Mouse (Mus musculus): ENCODE measurements at regions not wholly inside any gene's neighbourhood (a gene's known extent, or its start where the extent isn't known, plus 50 kb on each side); places are given as distances from the start of the nearest gene placed in this dataset.

- TF ChIP-seq CTCF (IDR thresholded peaks at IDR 0.05; ENCODE audit: borderline replicate concordance, extremely low read depth, insufficient read depth, insufficient read length) (no peak), POLR2A (IDR thresholded peaks at IDR 0.05; ENCODE audit: borderline replicate concordance, extremely low read depth, insufficient read depth, insufficient read length, poor library complexity, severe bottlenecking) (no peak)
Observed at GRCm38 (mm10) chr3:60267416-60268174, 185.9 kb downstream of the Sucnr1 start.

GRCm38 (mm10) chr3:60270463-60270862 lies 188.8 kb downstream of the Sucnr1 start:
- DNase-seq (ENCODE audit: low read depth) = no peak
- TF ChIP-seq POLR2A (IDR thresholded peaks at IDR 0.05; ENCODE audit: borderline replicate concordance, extremely low read depth, insufficient read depth, insufficient read length, poor library complexity, severe bottlenecking) (no peak), CTCF (IDR thresholded peaks at IDR 0.05; ENCODE audit: borderline replicate concordance, extremely low read depth, insufficient read depth, insufficient read length) (no peak)

More at GRCm38 (mm10) chr3:60267416-60268174, 185.9 kb downstream of the Sucnr1 start:
- DNase-seq (ENCODE audit: low read depth) = no peak

GRCm38 (mm10) chr3:60273744-60274143 lies 192.1 kb downstream of the Sucnr1 start:
- no peak for TF ChIP-seq CTCF (IDR thresholded peaks at IDR 0.05; ENCODE audit: borderline replicate concordance, extremely low read depth, insufficient read depth, insufficient read length)
- TF ChIP-seq POLR2A (IDR thresholded peaks at IDR 0.05; ENCODE audit: borderline replicate concordance, extremely low read depth, insufficient read depth, insufficient read length, poor library complexity, severe bottlenecking) = no peak
- DNase-seq (ENCODE audit: low read depth) = peak; percentile 20

- no peak for DNase-seq (ENCODE audit: low read depth)
- TF ChIP-seq POLR2A (IDR thresholded peaks at IDR 0.05; ENCODE audit: borderline replicate concordance, extremely low read depth, insufficient read depth, insufficient read length, poor library complexity, severe bottlenecking) = no peak
- no peak for TF ChIP-seq CTCF (IDR thresholded peaks at IDR 0.05; ENCODE audit: borderline replicate concordance, extremely low read depth, insufficient read depth, insufficient read length)
Observed at GRCm38 (mm10) chr3:60275249-60275838, 193.7 kb downstream of the Sucnr1 start.

- TF ChIP-seq POLR2A (IDR thresholded peaks at IDR 0.05; ENCODE audit: borderline replicate concordance, extremely low read depth, insufficient read depth, insufficient read length, poor library complexity, severe bottlenecking) (no peak), CTCF (IDR thresholded peaks at IDR 0.05; ENCODE audit: borderline replicate concordance, extremely low read depth, insufficient read depth, insufficient read length) (no peak)
- DNase-seq (ENCODE audit: low read depth) = no peak
Observed at GRCm38 (mm10) chr3:60277791-60278190, 194.8 kb upstream of the Mbnl1 start.

- no peak for TF ChIP-seq POLR2A (IDR thresholded peaks at IDR 0.05; ENCODE audit: borderline replicate concordance, extremely low read depth, insufficient read depth, insufficient read length, poor library complexity, severe bottlenecking)
- TF ChIP-seq CTCF (IDR thresholded peaks at IDR 0.05; ENCODE audit: borderline replicate concordance, extremely low read depth, insufficient read depth, insufficient read length) = no peak
- DNase-seq (ENCODE audit: low read depth) = no peak
Observed at GRCm38 (mm10) chr3:60281229-60281628, 191.4 kb upstream of the Mbnl1 start.

GRCm38 (mm10) chr3:60281959-60282495 lies 190.6 kb upstream of the Mbnl1 start:
- peak; percentile 28 for DNase-seq (ENCODE audit: low read depth)
- TF ChIP-seq POLR2A (IDR thresholded peaks at IDR 0.05; ENCODE audit: borderline replicate concordance, extremely low read depth, insufficient read depth, insufficient read length, poor library complexity, severe bottlenecking) (no peak), CTCF (IDR thresholded peaks at IDR 0.05; ENCODE audit: borderline replicate concordance, extremely low read depth, insufficient read depth, insufficient read length) (no peak)

- peak; percentile 46 for DNase-seq (ENCODE audit: low read depth)
- no peak for TF ChIP-seq CTCF (IDR thresholded peaks at IDR 0.05; ENCODE audit: borderline replicate concordance, extremely low read depth, insufficient read depth, insufficient read length)
- TF ChIP-seq POLR2A (IDR thresholded peaks at IDR 0.05; ENCODE audit: borderline replicate concordance, extremely low read depth, insufficient read depth, insufficient read length, poor library complexity, severe bottlenecking) = no peak
Observed at GRCm38 (mm10) chr3:60292142-60292541, 180.5 kb upstream of the Mbnl1 start.

- no peak for TF ChIP-seq CTCF (IDR thresholded peaks at IDR 0.05; ENCODE audit: borderline replicate concordance, extremely low read depth, insufficient read depth, insufficient read length)
- TF ChIP-seq POLR2A (IDR thresholded peaks at IDR 0.05; ENCODE audit: borderline replicate concordance, extremely low read depth, insufficient read depth, insufficient read length, poor library complexity, severe bottlenecking) = no peak
- no peak for DNase-seq (ENCODE audit: low read depth)
Observed at GRCm38 (mm10) chr3:60292940-60293339, 179.7 kb upstream of the Mbnl1 start.

- TF ChIP-seq CTCF (IDR thresholded peaks at IDR 0.05; ENCODE audit: borderline replicate concordance, extremely low read depth, insufficient read depth, insufficient read length) (no peak), POLR2A (IDR thresholded peaks at IDR 0.05; ENCODE audit: borderline replicate concordance, extremely low read depth, insufficient read depth, insufficient read length, poor library complexity, severe bottlenecking) (no peak)
- peak; percentile 52 for DNase-seq (ENCODE audit: low read depth)
Observed at GRCm38 (mm10) chr3:60305399-60305798, 167.2 kb upstream of the Mbnl1 start.

GRCm38 (mm10) chr3:60310402-60310801 lies 162.2 kb upstream of the Mbnl1 start:
- TF ChIP-seq CTCF (IDR thresholded peaks at IDR 0.05; ENCODE audit: borderline replicate concordance, extremely low read depth, insufficient read depth, insufficient read length) = no peak
- TF ChIP-seq POLR2A (IDR thresholded peaks at IDR 0.05; ENCODE audit: borderline replicate concordance, extremely low read depth, insufficient read depth, insufficient read length, poor library complexity, severe bottlenecking) = no peak
- DNase-seq (ENCODE audit: low read depth) = no peak

Data from brain, embryonic 14.5 days (tissue).